Mouse (Mus musculus) adrenal gland, postnatal 4 days (tissue): Measurements from ENCODE around the gene Ccdc184. TPM values are rescaled to one million over a fixed set of nuclear protein-coding genes. Genes with fewer than 3 reads are reported as not detected.

Experiments
- DNase-seq, 2 experiments: peaks; one replicate each; pipeline ENCODE4 v3.0.0; 2021 to 2022; ENCODE audit warnings: low spot score in 2 of 2, mixed read lengths in 2 of 2
- long read RNA-seq, 2 experiments: library from polyadenylated mRNA; stranded (forward); transcript quantifications; one replicate each; pipeline ENCODE4 v2.0.0; 2021
- total RNA-seq, 2 experiments: library from RNA; stranded (reverse); gene quantifications; 2 replicates each; pipeline ENCODE4 v1.2.3; 2021

The Ccdc184 gene
- 1 to 10 TPM; 2.0 TPM for total RNA-seq
- long read RNA-seq, experiment 1, transcript Ccdc184-201 (1 exons, 2,977 nt): major isoform, 5 of 5 reads
- long read RNA-seq, experiment 1, partial matches to known transcripts: 0 of 5 reads
- long read RNA-seq, experiment 1, other reads (novel, unspliced or antisense): 0 of 5 reads
- long read RNA-seq, experiment 2, transcript Ccdc184-201 (1 exons, 2,977 nt): major isoform, 7 of 7 reads
- long read RNA-seq, experiment 2, partial matches to known transcripts: 0 of 7 reads
- long read RNA-seq, experiment 2, other reads (novel, unspliced or antisense): 0 of 7 reads

GRCm38 (mm10) chr15:98166963-98167644 is at the start of gene Ccdc184:
Ccdc184 (plus strand) TSS chr15:98167158.
- DNase-seq: no peak

- DNase-seq: no peak
Observed at GRCm38 (mm10) chr15:98119363-98119762, 47.6 kb upstream of the Ccdc184 start.

GRCm38 (mm10) chr15:98120831-98121230 is 46.1 kb upstream of the Ccdc184 start:
- no peak for DNase-seq

- no peak for DNase-seq
Observed at GRCm38 (mm10) chr15:98131001-98131400, 36.0 kb upstream of the Ccdc184 start.

- no peak for DNase-seq
Observed at GRCm38 (mm10) chr15:98131451-98131850, 35.5 kb upstream of the Ccdc184 start.

GRCm38 (mm10) chr15:98131942-98132655 is 34.9 kb upstream of the Ccdc184 start:
- no peak for DNase-seq

- no peak for DNase-seq
Observed at GRCm38 (mm10) chr15:98133471-98133870, 33.5 kb upstream of the Ccdc184 start.

- DNase-seq: no peak
Observed at GRCm38 (mm10) chr15:98134034-98134433, 32.9 kb upstream of the Ccdc184 start.

- no peak for DNase-seq
Observed at GRCm38 (mm10) chr15:98134666-98135065, 32.3 kb upstream of the Ccdc184 start.

GRCm38 (mm10) chr15:98135671-98136070 is 31.3 kb upstream of the Ccdc184 start:
- no peak for DNase-seq

- DNase-seq: no peak
Observed at GRCm38 (mm10) chr15:98136871-98137270, 30.1 kb upstream of the Ccdc184 start.

- DNase-seq: no peak
Observed at GRCm38 (mm10) chr15:98139763-98140162, 27.2 kb upstream of the Ccdc184 start.

- DNase-seq: no peak
Observed at GRCm38 (mm10) chr15:98140809-98141208, 26.1 kb upstream of the Ccdc184 start.

- DNase-seq: no peak
Observed at GRCm38 (mm10) chr15:98142515-98142914, 24.4 kb upstream of the Ccdc184 start.

- DNase-seq: no peak
Observed at GRCm38 (mm10) chr15:98144861-98145507, 22.0 kb upstream of the Ccdc184 start.

- peak; percentile 90 to 91 for DNase-seq
Observed at GRCm38 (mm10) chr15:98145559-98146181, 21.3 kb upstream of the Ccdc184 start.

GRCm38 (mm10) chr15:98148356-98148755 is 18.6 kb upstream of the Ccdc184 start:
- no peak for DNase-seq

- no peak for DNase-seq
Observed at GRCm38 (mm10) chr15:98149166-98149602, 17.8 kb upstream of the Ccdc184 start.

GRCm38 (mm10) chr15:98152916-98153315 is 14.0 kb upstream of the Ccdc184 start:
- no peak for DNase-seq

- no peak for DNase-seq
Observed at GRCm38 (mm10) chr15:98153625-98154024, 13.3 kb upstream of the Ccdc184 start.

GRCm38 (mm10) chr15:98154146-98154545 is 12.8 kb upstream of the Ccdc184 start:
- DNase-seq: no peak
